In genomic region chr3:96087219-96087618, GRCm38 (mm10) we compare ENCODE assay signal across 23 mouse cellular contexts. TPM values are rescaled to one million over a fixed set of nuclear protein-coding genes. Genes with fewer than 3 reads are reported as not detected.
DNase-seq lines count a peak whose midpoint lies in the region; ATAC-seq and TF ChIP-seq lines count a peak whose summit lies in the region.
"Had no signal": no experiment of that assay in that cellular context is flagged by ENCODE, and none has a peak within 500 bp of the region (broad histone marks: within the 10 kb centered on the region; RNA-seq: fewer than 3 reads in every experiment).

No protein-coding gene starts in this region.

- no peak overlapping the region for H3K4me3 ChIP-seq in C2C12 (ENCODE audit: insufficient read depth, poor library complexity, severe bottlenecking)
- H3K4me3 ChIP-seq in liver, embryonic 16.5 days (ENCODE audit: low read depth, low read length) = no peak overlapping the region
- H3K4me3 ChIP-seq: embryonic facial prominence, embryonic 15.5 days; hindbrain, embryonic 12.5 days; midbrain, embryonic 13.5 days had no signal

- no peaks in the 10 kb centered on the region for H3K79me3 ChIP-seq in C2C12 (ENCODE audit: low read depth)

- peaks cover 11% of the 10 kb centered on the region for H3K4me1 ChIP-seq in liver, embryonic 16.5 days (ENCODE audit: control insufficient read depth, low read depth, low read length)
- H3K4me1 ChIP-seq: embryonic facial prominence, embryonic 15.5 days; midbrain, embryonic 13.5 days had no signal

- H3K9ac ChIP-seq in liver, embryonic 16.5 days (ENCODE audit: low read depth, low read length) = no peak overlapping the region; the same call in 1 of the 2 replicates
- H3K9ac ChIP-seq: embryonic facial prominence, embryonic 15.5 days; forebrain, postnatal 0 days; hindbrain, embryonic 12.5 days; midbrain, embryonic 13.5 days had no signal

- intact Hi-C loops in gastrocnemius, postnatal 14 days (cut with DNase I; ENCODE audit: low total_unique reads) = no loop called here

- H3K27ac ChIP-seq in liver, embryonic 16.5 days (ENCODE audit: low read length) = no peak overlapping the region
- H3K27ac ChIP-seq: embryonic facial prominence, embryonic 15.5 days; hindbrain, embryonic 12.5 days; midbrain, embryonic 13.5 days had no signal

- no peaks in the 10 kb centered on the region for H3K27me3 ChIP-seq in C2C12 (ENCODE audit: control insufficient read depth, insufficient read depth, insufficient read length)
- no peaks in the 10 kb centered on the region for H3K27me3 ChIP-seq in liver, embryonic 16.5 days (ENCODE audit: control insufficient read depth, insufficient read depth, low read depth, low read length)
- H3K27me3 ChIP-seq: embryonic facial prominence, embryonic 15.5 days; hindbrain, embryonic 12.5 days; midbrain, embryonic 13.5 days had no signal

- ATAC-seq in erythroblast, adult 5-6 weeks (replicated peaks; ENCODE audit: low FRiP score, poor library complexity, severe bottlenecking) = peak; percentile 81
- peak; percentile 93 for ATAC-seq in liver, embryonic 16.5 days (ENCODE audit: low read depth)
- ATAC-seq: forebrain, postnatal 0 days; midbrain, embryonic 13.5 days had no signal

- DNase-seq in 3T3-L1 (ENCODE audit: low read depth, low spot score) = peak; percentile 86
- no peak for DNase-seq in embryo, embryonic 9.5 days (ENCODE audit: extremely low spot score)
- no peak for DNase-seq in left cerebral cortex, adult 9 months (ENCODE audit: low spot score in 2 of 2)
- no peak for DNase-seq in gastrocnemius, postnatal 14 days
- DNase-seq: adrenal gland, postnatal 10 days; cerebellum, adult 2 months; cerebellum, postnatal 36 days; forebrain, postnatal 0 days; gastrocnemius, postnatal 36 days; heart, postnatal 14 days; kidney, adult 18-20 months; kidney, postnatal 4 days; layer of hippocampus, adult 9-11 months; lung, adult 18-20 months; lung, postnatal 14 days; thymus, adult 18-20 months; thymus, postnatal 36 days had no signal

- WGBS in liver, embryonic 16.5 days (ENCODE audit: insufficient replicate concordance) = 25% methylated on average over 2 of the region's 2 CpGs

- TF ChIP-seq CTCF in C2C12 (IDR thresholded peaks at IDR 0.05; ENCODE audit: control insufficient read depth, insufficient read depth, insufficient read length) = no peak

- peak overlapping the region; percentile 25; the same call in 1 of the 2 replicates for H3K4me2 ChIP-seq in liver, embryonic 16.5 days (ENCODE audit: low read depth, low read length)
- H3K4me2 ChIP-seq: embryonic facial prominence, embryonic 15.5 days; hindbrain, embryonic 12.5 days; midbrain, embryonic 13.5 days had no signal

- no peak overlapping the region for H3ac ChIP-seq in C2C12 (ENCODE audit: control insufficient read depth, insufficient read length, low read depth)

- H3K36me3 ChIP-seq in C2C12 (ENCODE audit: control insufficient read depth, insufficient read depth) = no peaks in the 10 kb centered on the region
- H3K36me3 ChIP-seq in liver, embryonic 16.5 days (ENCODE audit: control insufficient read depth, insufficient read depth) = no peaks in the 10 kb centered on the region
- H3K36me3 ChIP-seq: embryonic facial prominence, embryonic 15.5 days; hindbrain, embryonic 12.5 days; midbrain, embryonic 13.5 days had no signal

- no peaks in the 10 kb centered on the region for H3K79me2 ChIP-seq in C2C12 (ENCODE audit: control insufficient read depth, insufficient read depth)

- H3K9me3 ChIP-seq in liver, embryonic 16.5 days (replicated peaks; ENCODE audit: control insufficient read depth, low read length) = no peaks in the 10 kb centered on the region
- H3K9me3 ChIP-seq: embryonic facial prominence, embryonic 15.5 days; hindbrain, embryonic 12.5 days; midbrain, embryonic 13.5 days had no signal

TF ChIP-seq in C2C12, 6 proteins besides CTCF, POLR2A, EP300 and RAD21:
- TF ChIP-seq MYOG (IDR thresholded peaks at IDR 0.05; ENCODE audit: control insufficient read depth, extremely low read depth, insufficient read length) = no peak
- peak; percentile 76 for TF ChIP-seq FOSL1 (IDR thresholded peaks at IDR 0.05; ENCODE audit: insufficient read depth, low read length, poor library complexity, severe bottlenecking)

RNA-seq across cellular contexts. Expression of gene Otud7b, which starts 17.1 kb away (rescaled TPM):
- polyA plus RNA-seq in C2C12 (2012; fragmentation: generic; extraction: Trizol) = 12.5 TPM
- total RNA-seq in erythroblast, adult 5-6 weeks (2015; ENCODE audit: low replicate concordance) = 1.0 and 2.1 TPM in 2 replicates
- 6.1 and 12.8 TPM in 2 replicates for total RNA-seq in erythroblast, adult 5-6 weeks (2017; ENCODE audit: low replicate concordance)
- polyA plus RNA-seq in liver, embryonic 16.5 days (2015; fragmentation: Nextera tagmentation; extraction: Ambion mirVana) = 5.8 and 7.7 TPM in 2 replicates
- total RNA-seq in gastrocnemius, postnatal 14 days (2021) = 10 to 100 TPM; 44.4 to 44.7 TPM

RNA-seq across cellular contexts. Expression of gene Vps45, which starts 29.0 kb away (rescaled TPM):
- 15.6 TPM for polyA plus RNA-seq in C2C12 (2012; fragmentation: generic; extraction: Trizol)
- 2.5 and 14.2 TPM in 2 replicates for total RNA-seq in erythroblast, adult 5-6 weeks (2015; ENCODE audit: low replicate concordance)
- 5.1 and 7.1 TPM in 2 replicates for total RNA-seq in erythroblast, adult 5-6 weeks (2017; ENCODE audit: low replicate concordance)
- polyA plus RNA-seq in liver, embryonic 16.5 days (2015; fragmentation: Nextera tagmentation; extraction: Ambion mirVana) = 11.7 and 12.9 TPM in 2 replicates
- 10 to 100 TPM; 21.4 to 23.6 TPM for total RNA-seq in gastrocnemius, postnatal 14 days (2021)
